ENCODE assay signal across 8 mouse cellular contexts in genomic region chr12:9574244-9574871, GRCm38 (mm10). TPM values are rescaled to one million over a fixed set of nuclear protein-coding genes. Genes with fewer than 3 reads are reported as not detected.
DNase-seq lines count a peak whose midpoint lies in the region; ATAC-seq and TF ChIP-seq lines count a peak whose summit lies in the region.

No protein-coding gene starts in this region.

- peak overlapping the region; percentile 47 for H3K4me2 ChIP-seq in forebrain, embryonic 16.5 days (ENCODE audit: low read length)
- H3K4me2 ChIP-seq in hindbrain, embryonic 11.5 days (replicated peaks; ENCODE audit: low read depth, low read length), result peak overlapping the region; percentile 68
- peak overlapping the region; percentile 61 for H3K4me2 ChIP-seq in limb, embryonic 14.5 days (replicated peaks; ENCODE audit: low read depth, low read length, severe bottlenecking)
- peak overlapping the region; percentile 52 for H3K4me2 ChIP-seq in myocyte (ENCODE audit: low read depth)

- TF ChIP-seq POLR2A in limb, embryonic 14.5 days (IDR thresholded peaks at IDR 0.05; ENCODE audit: borderline replicate concordance, extremely low read depth, insufficient read depth, insufficient read length), result peak; percentile 69; the same call in 1 of the 2 replicates
- no peak for TF ChIP-seq POLR2A in myocyte (IDR thresholded peaks at IDR 0.05; ENCODE audit: insufficient read length, low read depth)

- under 1% methylated on average over 36 of the region's 38 CpGs for WGBS in forebrain, embryonic 16.5 days
- under 1% methylated on average over 38 of the region's 38 CpGs for WGBS in hindbrain, embryonic 11.5 days
- under 1% methylated on average over 37 of the region's 38 CpGs for WGBS in limb, embryonic 14.5 days

- H3K4me1 ChIP-seq in forebrain, embryonic 16.5 days (replicated peaks; ENCODE audit: control insufficient read depth, insufficient read depth, low read length), result peaks cover 12% of the 10 kb centered on the region
- H3K4me1 ChIP-seq in hindbrain, embryonic 11.5 days (replicated peaks; ENCODE audit: control insufficient read depth, insufficient read depth, low read length), result no peaks in the 10 kb centered on the region
- H3K4me1 ChIP-seq in limb, embryonic 14.5 days (ENCODE audit: control insufficient read depth, insufficient read depth, low read length), result peaks cover 42% of the 10 kb centered on the region

- H3K79me2 ChIP-seq in myocyte (ENCODE audit: control insufficient read depth, insufficient read depth), result no peaks in the 10 kb centered on the region

- H3K4me3 ChIP-seq in forebrain, embryonic 16.5 days (replicated peaks; ENCODE audit: low read length), result peak overlapping the region; percentile 31
- H3K4me3 ChIP-seq in hindbrain, embryonic 11.5 days (ENCODE audit: low read depth, low read length), result peak overlapping the region; percentile 34
- peak overlapping the region; percentile 65 for H3K4me3 ChIP-seq in limb, embryonic 14.5 days (replicated peaks; ENCODE audit: low read length)
- H3K4me3 ChIP-seq in myocyte, result peak overlapping the region; percentile 30

- no peak overlapping the region for H3K27ac ChIP-seq in forebrain, embryonic 16.5 days (ENCODE audit: low read length)
- no peak overlapping the region for H3K27ac ChIP-seq in hindbrain, embryonic 11.5 days (ENCODE audit: low read depth, low read length)
- peak overlapping the region; percentile 86 for H3K27ac ChIP-seq in limb, embryonic 14.5 days (replicated peaks; ENCODE audit: low read depth, low read length)

- H3K9ac ChIP-seq in forebrain, embryonic 16.5 days (replicated peaks; ENCODE audit: low read depth, low read length), result peak overlapping the region; percentile 33; the same call in 1 of the 2 replicates
- H3K9ac ChIP-seq in hindbrain, embryonic 11.5 days (ENCODE audit: low read depth, low read length), result peak overlapping the region; percentile 34; the same call in 1 of the 2 replicates
- H3K9ac ChIP-seq in limb, embryonic 14.5 days (ENCODE audit: low read depth, low read length, severe bottlenecking), result peak overlapping the region; percentile 86

- H3K36me3 ChIP-seq in forebrain, embryonic 16.5 days (ENCODE audit: control insufficient read depth, insufficient read depth), result no peaks in the 10 kb centered on the region
- no peaks in the 10 kb centered on the region for H3K36me3 ChIP-seq in hindbrain, embryonic 11.5 days (ENCODE audit: control insufficient read depth, insufficient read depth, low read length)
- peaks cover 3% of the 10 kb centered on the region; the same call in 1 of the 2 replicates for H3K36me3 ChIP-seq in limb, embryonic 14.5 days (ENCODE audit: control insufficient read depth, insufficient read depth, low read length)
- H3K36me3 ChIP-seq in myocyte (ENCODE audit: control insufficient read depth, insufficient read depth), result no peaks in the 10 kb centered on the region

- DNase-seq in adrenal gland, adult 2 months, result peak; percentile 31
- DNase-seq in adrenal gland, postnatal 4 days (ENCODE audit: low spot score in 2 of 2), result no peak
- DNase-seq in hindbrain, embryonic 11.5 days (ENCODE audit: low spot score), result peak; percentile 71
- peak; percentile 76 for DNase-seq in limb, embryonic 14.5 days (ENCODE audit: low spot score)

- no peaks in the 10 kb centered on the region for H3K9me3 ChIP-seq in forebrain, embryonic 16.5 days (ENCODE audit: control insufficient read depth, low read length)
- H3K9me3 ChIP-seq in hindbrain, embryonic 11.5 days (ENCODE audit: control insufficient read depth, low read length), result no peaks in the 10 kb centered on the region
- no peaks in the 10 kb centered on the region for H3K9me3 ChIP-seq in limb, embryonic 14.5 days (ENCODE audit: control insufficient read depth, low read length)

- H3ac ChIP-seq in myocyte (ENCODE audit: control insufficient read depth, insufficient read length), result no peak overlapping the region

- ATAC-seq in forebrain, embryonic 16.5 days, result peak; percentile 43; the same call in 1 of the 2 replicates
- peak; percentile 54 for ATAC-seq in hindbrain, embryonic 11.5 days (ENCODE audit: low FRiP score)
- peak; percentile 85 for ATAC-seq in limb, embryonic 14.5 days (ENCODE audit: low FRiP score, low read depth)
- no peak for ATAC-seq in megakaryocyte-erythroid progenitor cell, adult 5-6 weeks (replicated peaks; ENCODE audit: low FRiP score, low TSS enrichment, poor library complexity, severe bottlenecking)
- no peak for ATAC-seq in erythroid progenitor cell, adult 5-6 weeks (replicated peaks; ENCODE audit: low FRiP score, poor library complexity, severe bottlenecking)

- peaks cover 86% of the 10 kb centered on the region for H3K27me3 ChIP-seq in forebrain, embryonic 16.5 days (replicated peaks; ENCODE audit: control insufficient read depth, insufficient read depth, low read length)
- peaks cover 81% of the 10 kb centered on the region for H3K27me3 ChIP-seq in hindbrain, embryonic 11.5 days (ENCODE audit: control insufficient read depth, insufficient read depth, low read length)
- peaks cover 53% of the 10 kb centered on the region for H3K27me3 ChIP-seq in limb, embryonic 14.5 days (ENCODE audit: control insufficient read depth, insufficient read depth, low read length)
- H3K27me3 ChIP-seq in myocyte (ENCODE audit: control insufficient read depth, insufficient read depth, insufficient read length), result no peaks in the 10 kb centered on the region

TF ChIP-seq in myocyte, 11 proteins besides CTCF, POLR2A, EP300 and RAD21:
- TF ChIP-seq MYOG (IDR thresholded peaks at IDR 0.05; ENCODE audit: control insufficient read depth in 1 of 3, insufficient read depth in 1 of 3, insufficient read length in 2 of 3, low read depth in 2 of 3) (peak in 1 of 3 experiments; percentile 6), TCF3 (IDR thresholded peaks at IDR 0.05; ENCODE audit: insufficient read length, low read depth) (no peak)

RNA-seq across cellular contexts. Expression of gene Osr1, which starts 4.4 kb away (rescaled TPM):
- total RNA-seq in adrenal gland, adult 2 months (2021), result 1 to 10 TPM; 2.7 to 4.8 TPM
- 3.5 and 9.3 TPM in 2 replicates for polyA plus RNA-seq in adrenal gland, adult 2 months (2012; rRNA removed)
- total RNA-seq in adrenal gland, postnatal 4 days (2021), result 1 to 10 TPM; 8.4 to 10.0 TPM
- polyA plus RNA-seq in forebrain, embryonic 16.5 days (2015; fragmentation: Nextera tagmentation; extraction: Ambion mirVana), result 5.4 and 6.5 TPM in 2 replicates
- polyA plus RNA-seq in hindbrain, embryonic 11.5 days (2014; fragmentation: Nextera tagmentation; extraction: Ambion mirVana), result 9.9 and 13.6 TPM in 2 replicates
- 118 and 165 TPM in 2 replicates for polyA plus RNA-seq in limb, embryonic 14.5 days (2012; rRNA removed)
- 82.5 and 99.7 TPM in 2 replicates for polyA plus RNA-seq in limb, embryonic 14.5 days (2014; fragmentation: Nextera tagmentation; extraction: Ambion mirVana)
- polyA plus RNA-seq in myocyte (2012; fragmentation: generic; extraction: Trizol), result 3.0 TPM
- total RNA-seq in megakaryocyte-erythroid progenitor cell, adult 5-6 weeks (2014; fragmentation: Nextera tagmentation), result not detected in 2 replicates
- total RNA-seq in megakaryocyte-erythroid progenitor cell, adult 5-6 weeks (2017), result not detected in 2 replicates
- total RNA-seq in erythroid progenitor cell, adult 5-6 weeks (2015; ENCODE audit: low replicate concordance), result not detected in 2 replicates
- total RNA-seq in erythroid progenitor cell, adult 5-6 weeks (2017; ENCODE audit: low replicate concordance), result not detected in 2 replicates

Comparison
In these comparisons a context has a peak if more than half of its experiments do, and no peak if none do; other contexts are left out.
1. DNase-seq: peak in adrenal gland, adult 2 months (single experiment), hindbrain, embryonic 11.5 days (single experiment) and limb, embryonic 14.5 days (single experiment); none in adrenal gland, postnatal 4 days (0 of 2).
2. ATAC-seq: peak in forebrain, embryonic 16.5 days (single experiment), hindbrain, embryonic 11.5 days (single experiment) and limb, embryonic 14.5 days (single experiment); none in megakaryocyte-erythroid progenitor cell, adult 5-6 weeks (single experiment) and erythroid progenitor cell, adult 5-6 weeks (single experiment).
3. H3K9ac ChIP-seq: peak in every context shown above with its lines; median percentile 86 in limb, embryonic 14.5 days; 34 in hindbrain, embryonic 11.5 days; 33 in forebrain, embryonic 16.5 days.
4. Peak in every context shown above with its lines, with median percentiles within 50 percentile points of each other: H3K4me2 ChIP-seq and H3K4me3 ChIP-seq.